39 mouse cellular contexts compared by ENCODE assay signal in genomic region chr14:115051106-115051760, GRCm38 (mm10). TPM values are rescaled to one million over a fixed set of nuclear protein-coding genes. Genes with fewer than 3 reads are reported as not detected.
"Had no signal": no experiment of that assay in that cellular context is flagged by ENCODE, and none has a peak within 500 bp of the region (broad histone marks: within the 10 kb centered on the region; RNA-seq: fewer than 3 reads in every experiment).

No protein-coding gene starts in this region.

- H3K27me3 ChIP-seq: heart, embryonic 12.5 days; heart, embryonic 13.5 days; heart, embryonic 15.5 days; hindbrain, embryonic 12.5 days; hindbrain, embryonic 13.5 days; hindbrain, embryonic 15.5 days; intestine, embryonic 15.5 days; kidney, embryonic 15.5 days had no signal

- H3K36me3 ChIP-seq: intestine, embryonic 15.5 days had no signal

- H3K4me3 ChIP-seq: heart, embryonic 10.5 days; heart, embryonic 12.5 days; heart, embryonic 13.5 days; heart, embryonic 15.5 days; hindbrain, embryonic 10.5 days; hindbrain, embryonic 12.5 days; hindbrain, embryonic 13.5 days; hindbrain, embryonic 15.5 days; intestine, embryonic 15.5 days; kidney, embryonic 15.5 days; layer of hippocampus, adult 2 months had no signal

- H3K9ac ChIP-seq: heart, embryonic 12.5 days; heart, embryonic 13.5 days; heart, embryonic 15.5 days; hindbrain, embryonic 12.5 days; hindbrain, embryonic 13.5 days; hindbrain, embryonic 14.5 days; hindbrain, embryonic 15.5 days; intestine, embryonic 15.5 days; kidney, embryonic 15.5 days had no signal

- H3K27ac ChIP-seq: heart, embryonic 10.5 days; heart, embryonic 13.5 days; heart, embryonic 15.5 days; hindbrain, embryonic 10.5 days; hindbrain, embryonic 12.5 days; hindbrain, embryonic 13.5 days; hindbrain, embryonic 14.5 days; hindbrain, embryonic 15.5 days; hindbrain, postnatal 0 days; intestine, embryonic 15.5 days; kidney, embryonic 15.5 days; kidney, postnatal 0 days; layer of hippocampus, adult 2 months had no signal

- H3K4me1 ChIP-seq: heart, embryonic 10.5 days; hindbrain, embryonic 10.5 days; hindbrain, embryonic 12.5 days; hindbrain, embryonic 13.5 days; hindbrain, embryonic 15.5 days; intestine, embryonic 15.5 days; kidney, embryonic 15.5 days had no signal

- H3K4me2 ChIP-seq: heart, embryonic 11.5 days; heart, embryonic 12.5 days; heart, embryonic 13.5 days; heart, embryonic 15.5 days; hindbrain, embryonic 12.5 days; hindbrain, embryonic 13.5 days; hindbrain, embryonic 14.5 days; hindbrain, embryonic 15.5 days; intestine, embryonic 15.5 days; kidney, embryonic 15.5 days had no signal

- H3K9me3 ChIP-seq: heart, embryonic 10.5 days; heart, embryonic 12.5 days; heart, embryonic 13.5 days; heart, embryonic 15.5 days; hindbrain, embryonic 10.5 days; hindbrain, embryonic 12.5 days; hindbrain, embryonic 13.5 days; hindbrain, embryonic 15.5 days; intestine, embryonic 15.5 days; kidney, embryonic 15.5 days had no signal

- ATAC-seq: hindbrain, embryonic 16.5 days; hindbrain, postnatal 0 days; inflammation-experienced regulatory T-cells, adult 6 months; intestine, embryonic 15.5 days; intestine, embryonic 16.5 days; intestine, postnatal 0 days had no signal

- DNase-seq: heart, postnatal 10 days; heart, postnatal 14 days; heart, postnatal 36 days; heart, postnatal 4 days; kidney, adult 11 months; kidney, adult 18-20 months; kidney, adult 2 months; kidney, adult 8-10 months; kidney, adult 9 months; kidney, postnatal 10 days; kidney, postnatal 14 days; kidney, postnatal 25 days; kidney, postnatal 36 days; kidney, postnatal 4 days; layer of hippocampus, adult 9-11 months; layer of hippocampus, postnatal 36 days had no signal

RNA-seq across cellular contexts. Expression of gene Gpc5, which starts 40.8 kb away (rescaled TPM):
- total RNA-seq: heart, postnatal 10 days; heart, postnatal 14 days; heart, postnatal 25 days; heart, postnatal 36 days; heart, postnatal 4 days; hematopoietic stem cell, adult 5-6 weeks had no signal
- polyA plus RNA-seq: heart, postnatal 0 days; inflammation-experienced regulatory T-cells, adult 6 months; large intestine, adult 2 months had no signal
